Mouse (Mus musculus) central nervous system, embryonic 14 days (tissue): ENCODE data around the gene 3110070M22Rik. TPM values are rescaled to one million over a fixed set of nuclear protein-coding genes. Genes with fewer than 3 reads are reported as not detected.

Source experiments
- polyA plus RNA-seq: library from polyadenylated mRNA; depleted of rRNA; stranded (reverse); fragments of >200 nt; gene quantifications from 2 replicates; pipeline ENCODE4 v1.2.3, GENCODE M21; 2012; rRNA removed

Gene 3110070M22Rik
- polyA plus RNA-seq, result 1.3 and 2.1 TPM in 2 replicates

GRCm38 (mm10) chr13:119487880-119488580 is at the start of gene 3110070M22Rik, which contains the start of gene Tmem267:
Gene 3110070M22Rik (minus strand): TSS chr13:119488383.
Gene Tmem267 (plus strand): TSS chr13:119488039.

GRCm38 (mm10) chr13:119462596-119463560 is 25.3 kb downstream of the 3110070M22Rik start, which contains the start of gene 4833420G17Rik:
Gene 4833420G17Rik (plus strand): TSS chr13:119462768.

Other genes starting within 250 kb of the 3110070M22Rik start
- gene Paip1, start 59.8 kb downstream of the 3110070M22Rik start, polyA plus RNA-seq, result 60.3 and 74.7 TPM in 2 replicates
- 166 and 182 TPM in 2 replicates for gene 4833420G17Rik, start 25.6 kb downstream of the 3110070M22Rik start, polyA plus RNA-seq
- 46.1 and 47.8 TPM in 2 replicates for gene Tmem267, start 344 bp downstream of the 3110070M22Rik start, polyA plus RNA-seq
- gene Ccl28, start 135.4 kb upstream of the 3110070M22Rik start, polyA plus RNA-seq, result 3.9 and 4.0 TPM in 2 replicates
- gene Hmgcs1, start 202.0 kb upstream of the 3110070M22Rik start, polyA plus RNA-seq, result 260 and 277 TPM in 2 replicates